Mouse (Mus musculus) inflammation-experienced regulatory T-cells, adult 16 weeks (primary cell): ENCODE measurements around the gene Dbx1. TPM values are rescaled to one million over a fixed set of nuclear protein-coding genes. Genes with fewer than 3 reads are reported as not detected.

Experiments used
- polyA plus RNA-seq: library from polyadenylated mRNA; unstranded; fragments of 100-300 nt; shearing (Covaris generic); gene quantifications from one replicate; pipeline ENCODE4 v1.2.1, GENCODE M21; 2017

Dbx1 gene
- polyA plus RNA-seq: not detected

DNA sequence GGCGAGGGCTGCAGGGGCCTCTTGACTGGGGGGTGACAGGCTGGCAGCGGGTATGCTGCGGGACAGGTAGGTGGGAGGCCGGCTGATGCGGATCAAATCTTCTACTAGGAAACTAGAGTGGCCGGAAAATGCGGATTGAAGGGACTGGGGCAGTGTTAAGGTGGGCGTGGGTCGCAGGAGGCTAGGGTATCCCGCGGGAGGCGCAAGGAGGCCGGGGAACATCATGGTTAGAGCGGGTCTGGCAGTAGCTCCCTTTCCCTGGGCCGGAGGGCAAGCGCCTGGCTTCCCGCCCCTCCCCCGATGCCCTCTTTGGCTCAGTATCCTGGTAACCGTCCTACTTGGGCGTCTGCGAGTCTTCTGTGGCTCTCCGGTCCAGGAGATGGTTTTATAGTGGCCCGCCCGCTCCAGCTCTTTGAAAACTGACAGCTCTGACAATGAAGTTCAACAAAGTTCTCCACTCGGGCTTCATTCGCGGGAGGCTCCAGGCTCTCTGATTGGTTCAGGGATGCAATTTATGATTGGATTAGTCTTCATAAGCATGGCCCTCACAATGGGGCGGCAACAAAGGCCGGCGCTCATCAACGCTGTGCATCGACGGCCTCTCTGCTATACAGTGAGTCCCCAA, at the start of gene Dbx1:
Gene Dbx1, minus strand, starts transcription at position 359 of the 625 bp plus-strand sequence.

Other genes with a start within 250 kb of the Dbx1 start
- 58.2 TPM for gene Htatip2, start 122.3 kb upstream of the Dbx1 start, polyA plus RNA-seq
- 17.2 TPM for gene Prmt3, start 141.5 kb upstream of the Dbx1 start, polyA plus RNA-seq